Mouse (Mus musculus): Measurements from ENCODE around the gene Cpa5.
A peak's percentile ranks its signal among the peaks of the same experiment; 100 is the strongest.

Gene Cpa5

GRCm38 (mm10) chr6:30644462-30644861 lies 33.7 kb downstream of the Cpa5 start:
- DNase-seq (ENCODE audit: low spot score), result no peak

DNA sequence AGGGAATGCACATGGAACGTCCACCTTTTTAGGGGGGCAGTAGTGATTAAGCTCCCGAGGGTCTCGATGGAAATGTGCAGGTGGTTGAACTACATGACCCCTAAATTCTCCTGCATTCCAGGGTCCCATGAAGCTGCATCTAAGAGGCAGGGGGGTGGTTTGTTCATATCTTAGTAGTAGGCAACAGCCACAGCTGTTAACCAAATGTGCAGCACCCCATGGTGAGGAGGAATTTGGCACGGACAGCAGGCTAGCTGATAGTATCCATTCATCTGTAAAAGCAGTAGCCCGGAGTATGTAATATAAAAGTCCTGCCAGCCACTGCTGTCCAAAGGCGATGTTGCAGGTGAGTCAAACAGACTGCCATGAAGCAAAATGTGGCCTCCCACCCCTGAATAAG lies 34.6 kb downstream of the Cpa5 start:
- no peak for DNase-seq (ENCODE audit: low spot score)

- DNase-seq (ENCODE audit: low spot score), result no peak
Observed at GRCm38 (mm10) chr6:30649651-30650296, 39.0 kb downstream of the Cpa5 start.

GRCm38 (mm10) chr6:30652425-30653188 lies 41.8 kb downstream of the Cpa5 start:
- DNase-seq (ENCODE audit: low spot score), result no peak

GRCm38 (mm10) chr6:30653518-30653917 lies 42.7 kb downstream of the Cpa5 start:
- no peak for DNase-seq (ENCODE audit: low spot score)

GRCm38 (mm10) chr6:30654402-30654859 lies 43.6 kb downstream of the Cpa5 start:
- no peak for DNase-seq (ENCODE audit: low spot score)

DNA sequence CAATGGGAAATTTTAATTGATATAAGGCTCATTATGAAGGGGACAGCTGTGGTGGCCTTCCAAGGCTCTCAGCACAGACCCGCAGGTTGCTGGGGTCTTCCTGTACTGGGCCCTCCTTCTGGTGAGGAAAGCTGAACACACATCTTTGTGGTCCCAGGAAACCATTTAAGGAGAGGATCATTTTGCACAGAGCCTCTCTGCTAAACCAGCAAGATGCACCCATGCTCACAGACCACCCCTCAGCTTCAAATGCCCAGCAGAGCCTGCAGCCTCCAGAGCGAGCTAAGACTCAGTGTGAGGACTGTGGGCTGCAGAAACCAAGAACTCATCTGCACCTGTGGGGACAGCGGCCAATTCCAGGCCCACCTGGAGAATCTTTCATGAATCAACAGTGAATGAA lies 44.1 kb downstream of the Cpa5 start:
- DNase-seq (ENCODE audit: low spot score), result no peak

- DNase-seq (ENCODE audit: low spot score), result no peak
Observed at GRCm38 (mm10) chr6:30657279-30657678, 46.5 kb downstream of the Cpa5 start.

GRCm38 (mm10) chr6:30658619-30659018 lies 47.8 kb downstream of the Cpa5 start:
- DNase-seq (ENCODE audit: low spot score), result no peak

DNA sequence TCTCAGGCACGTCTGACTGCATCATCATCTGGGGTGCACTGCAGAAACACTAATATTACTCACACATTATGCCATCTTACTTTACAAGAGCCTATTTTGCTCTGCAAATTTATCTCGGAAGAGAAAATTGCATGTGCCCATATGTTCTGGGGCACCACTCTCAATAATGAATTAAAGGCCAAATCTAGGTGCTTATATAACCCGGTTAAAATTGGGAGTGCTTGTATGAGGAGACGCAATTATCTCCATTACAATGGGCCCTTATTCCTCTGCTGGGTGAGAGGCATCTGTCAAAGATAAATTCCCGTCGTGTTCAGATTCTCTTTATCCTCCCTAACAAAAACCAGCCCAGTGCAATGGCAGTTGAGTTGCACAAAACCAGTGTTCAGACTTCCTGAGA lies 54.0 kb downstream of the Cpa5 start:
- no peak for DNase-seq (ENCODE audit: low spot score)

DNA sequence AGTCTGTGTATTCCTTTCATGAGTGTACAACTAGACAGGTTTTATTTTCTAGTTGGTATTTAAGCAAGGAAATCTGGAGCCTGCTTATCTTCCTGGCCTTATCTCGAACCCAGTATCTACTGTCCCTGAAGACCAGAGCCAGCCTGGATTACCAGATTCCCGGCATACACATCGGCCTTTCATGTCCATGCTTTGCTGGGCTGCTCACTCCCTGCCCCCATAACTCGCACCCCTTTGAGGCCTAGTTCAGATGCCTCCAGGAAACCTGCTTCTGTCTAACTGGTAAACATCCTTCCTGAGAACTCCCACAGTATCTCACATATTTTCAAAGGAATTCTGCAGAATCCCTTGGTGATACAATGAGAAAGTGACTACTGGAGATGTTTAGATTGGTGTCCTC lies 54.5 kb downstream of the Cpa5 start:
- no peak for DNase-seq (ENCODE audit: low spot score)

DNA sequence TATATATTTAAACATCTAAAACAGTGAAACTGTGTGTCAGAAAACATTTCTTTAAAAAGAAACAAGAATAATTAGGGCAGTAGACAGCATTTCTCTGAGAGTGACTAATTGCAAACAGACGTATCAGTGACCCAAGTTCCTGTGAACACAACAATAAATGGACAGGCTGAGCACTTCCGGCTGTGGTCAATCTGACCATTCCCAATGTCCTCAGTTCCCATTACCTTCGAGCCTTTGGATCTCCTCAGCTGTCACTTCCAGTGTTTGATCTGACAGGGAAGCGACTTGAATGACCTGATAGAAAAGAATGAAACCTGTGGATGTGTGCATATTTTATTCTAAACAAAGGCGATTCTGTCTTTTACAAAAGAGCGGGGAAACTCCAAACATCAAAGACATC lies 55.2 kb downstream of the Cpa5 start:
- DNase-seq (ENCODE audit: low spot score), result no peak

GRCm38 (mm10) chr6:30667585-30667984 lies 56.8 kb downstream of the Cpa5 start:
- no peak for DNase-seq (ENCODE audit: low spot score)

DNA sequence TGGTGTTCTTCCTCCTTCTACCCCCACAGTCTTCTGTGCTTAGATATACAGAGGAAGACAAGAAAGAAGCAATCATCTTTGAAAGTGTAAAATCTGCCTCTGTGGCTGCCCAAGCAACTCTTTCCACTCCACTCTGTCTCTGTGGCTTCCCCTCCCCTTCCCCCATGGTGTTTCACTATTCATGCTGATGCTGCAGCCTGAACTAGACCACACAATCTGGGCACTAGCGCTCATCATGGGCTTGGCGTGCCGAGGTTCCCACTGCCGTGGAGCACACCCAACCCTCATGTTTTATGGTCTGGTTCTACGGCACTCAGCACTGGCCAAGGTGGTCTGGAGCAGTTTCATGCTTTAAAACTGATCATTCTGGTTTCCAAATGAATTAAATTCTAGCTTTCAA lies 60.9 kb downstream of the Cpa5 start:
- DNase-seq (ENCODE audit: low spot score), result no peak

DNA sequence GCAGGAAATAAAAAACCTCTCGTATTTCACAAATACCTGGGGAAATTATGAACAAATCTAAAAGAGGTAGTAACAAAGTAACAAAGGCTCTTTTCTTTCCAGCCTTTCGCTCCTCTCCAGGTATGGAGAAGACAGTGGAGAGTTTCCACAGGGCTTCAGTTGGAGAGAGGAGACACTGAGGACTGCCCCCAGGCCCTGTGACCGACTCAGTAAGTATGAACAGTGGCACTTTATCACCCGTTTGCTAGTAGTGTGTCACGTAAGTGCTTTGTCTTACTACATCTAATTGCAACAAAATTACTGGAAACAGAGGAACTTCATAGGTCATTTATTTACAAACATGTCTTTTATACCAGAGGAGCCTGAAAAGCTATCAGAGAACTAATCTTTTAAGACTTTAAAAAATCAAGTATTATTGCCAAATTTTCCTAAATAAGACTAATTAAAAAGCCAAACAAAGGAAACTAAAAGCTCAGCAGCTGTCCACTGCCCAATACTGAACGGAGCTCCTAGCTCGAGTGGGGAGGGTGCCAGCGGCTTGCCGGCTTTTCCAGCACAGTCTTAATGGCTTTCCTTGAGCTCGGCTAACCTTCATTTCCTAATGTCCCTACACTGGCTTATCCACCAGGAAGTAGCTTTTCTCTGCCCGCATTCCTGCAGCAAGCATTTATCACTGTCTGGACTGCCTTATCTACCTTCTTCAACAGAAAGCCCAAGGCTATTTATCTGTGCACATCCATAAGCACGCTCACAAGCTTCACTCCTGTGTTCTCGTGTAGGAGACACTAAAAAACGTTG lies 63.2 kb downstream of the Cpa5 start:
- DNase-seq (ENCODE audit: low spot score), result peak; percentile 33

DNA sequence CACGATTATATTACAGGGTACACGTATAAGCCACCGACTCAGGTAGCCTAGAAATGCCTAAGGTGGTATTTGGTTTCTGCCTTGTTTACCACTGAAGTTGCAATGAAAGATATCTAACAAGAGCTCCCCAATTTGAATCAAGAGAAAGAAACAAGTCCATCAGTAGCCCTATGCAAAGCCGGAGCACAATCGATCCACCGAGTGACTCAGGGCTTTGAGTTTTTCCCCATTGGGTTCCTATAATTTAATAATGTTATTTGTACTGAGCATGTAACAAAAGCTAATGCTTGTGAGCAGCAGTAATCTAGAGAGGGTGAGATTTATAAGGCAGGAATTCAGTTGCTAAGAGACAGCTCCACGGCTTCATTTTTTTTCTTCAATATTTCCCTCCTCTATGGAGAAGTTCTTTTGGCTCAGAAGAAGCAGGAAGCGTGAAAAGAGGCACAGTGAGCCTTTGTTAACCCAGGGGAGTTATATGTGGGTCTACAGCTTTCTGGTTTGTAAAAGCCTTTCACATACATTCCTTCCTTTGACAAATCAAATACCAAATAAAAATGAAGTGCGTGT lies 64.0 kb downstream of the Cpa5 start:
- no peak for DNase-seq (ENCODE audit: low spot score)

GRCm38 (mm10) chr6:30675281-30675771 lies 64.5 kb downstream of the Cpa5 start:
- peak; percentile 36 for DNase-seq (ENCODE audit: low spot score)

DNA sequence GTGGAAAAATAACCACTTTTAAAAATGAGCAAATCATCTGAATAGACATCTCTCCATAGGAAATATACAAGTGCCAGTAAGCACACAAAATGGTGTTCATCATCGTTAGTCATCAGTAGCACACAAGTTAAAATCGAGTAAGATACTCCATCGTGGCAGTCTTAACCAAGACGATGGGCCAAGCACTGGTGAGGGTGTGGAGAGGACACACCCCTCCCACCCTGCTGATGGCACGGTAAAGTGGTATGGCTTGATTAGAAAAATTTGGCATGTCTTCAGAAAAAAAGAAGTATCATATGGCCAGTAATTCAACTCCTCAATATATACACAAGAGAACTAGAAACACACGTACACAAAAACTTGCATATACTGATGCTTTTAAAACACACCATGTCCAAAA lies 65.7 kb downstream of the Cpa5 start:
- DNase-seq (ENCODE audit: low spot score), result no peak

GRCm38 (mm10) chr6:30677591-30677990 lies 66.8 kb downstream of the Cpa5 start:
- DNase-seq (ENCODE audit: low spot score), result no peak

DNA sequence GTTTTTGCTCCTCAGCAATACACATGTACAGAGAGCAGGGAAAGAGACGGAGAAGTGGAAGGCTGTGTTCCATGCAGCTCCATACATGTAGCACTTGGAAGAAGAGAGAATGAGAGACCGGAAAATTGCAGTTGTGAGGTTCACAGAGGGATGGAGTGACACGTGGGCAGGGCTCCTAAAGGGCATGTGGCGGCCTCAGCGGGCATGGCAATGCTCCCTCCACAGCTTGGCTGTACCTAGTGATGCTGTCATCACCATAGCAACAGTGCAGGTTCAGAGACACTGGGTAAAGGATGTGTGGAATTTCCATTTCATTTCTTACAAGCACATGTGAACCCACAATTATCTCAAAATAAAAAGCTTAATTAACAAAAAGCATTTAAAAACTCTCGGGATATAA lies 67.7 kb downstream of the Cpa5 start:
- no peak for DNase-seq (ENCODE audit: low spot score)

GRCm38 (mm10) chr6:30679567-30679966 lies 68.8 kb downstream of the Cpa5 start:
- no peak for DNase-seq (ENCODE audit: low spot score)

DNA sequence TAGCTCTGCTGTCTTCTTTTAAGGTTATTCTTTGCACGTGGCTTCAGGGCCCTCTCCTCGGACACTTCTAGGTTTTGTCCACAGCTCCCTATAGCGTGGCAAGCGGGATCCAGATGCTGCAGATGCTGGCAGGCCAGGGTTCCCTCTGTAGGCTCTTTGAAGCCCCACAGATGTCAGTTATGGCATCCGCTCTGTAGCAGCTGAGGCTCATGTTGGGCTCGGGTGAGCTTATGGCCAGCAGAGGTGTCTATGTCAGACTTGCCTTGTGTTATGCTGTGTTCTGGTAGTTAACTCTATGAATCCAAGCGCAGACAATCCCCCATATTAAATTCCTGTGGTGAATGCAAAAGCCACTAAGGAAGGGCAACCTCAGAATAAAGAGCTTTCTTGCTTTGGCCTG lies 69.6 kb downstream of the Cpa5 start:
- DNase-seq (ENCODE audit: low spot score), result no peak
